Mouse (Mus musculus): ENCODE measurements around the gene Fam76a. TPM values are rescaled to one million over a fixed set of nuclear protein-coding genes. Genes with fewer than 3 reads are reported as not detected.
"Not testable (repeated sequence)": the region's sequence is repeated elsewhere in the genome, so short reads cannot be mapped to it uniquely, and the experiment has no call there.

The Fam76a gene
- total RNA-seq, 2 experiments from 2014 or later = 33.5 to 38.1 TPM

DNA sequence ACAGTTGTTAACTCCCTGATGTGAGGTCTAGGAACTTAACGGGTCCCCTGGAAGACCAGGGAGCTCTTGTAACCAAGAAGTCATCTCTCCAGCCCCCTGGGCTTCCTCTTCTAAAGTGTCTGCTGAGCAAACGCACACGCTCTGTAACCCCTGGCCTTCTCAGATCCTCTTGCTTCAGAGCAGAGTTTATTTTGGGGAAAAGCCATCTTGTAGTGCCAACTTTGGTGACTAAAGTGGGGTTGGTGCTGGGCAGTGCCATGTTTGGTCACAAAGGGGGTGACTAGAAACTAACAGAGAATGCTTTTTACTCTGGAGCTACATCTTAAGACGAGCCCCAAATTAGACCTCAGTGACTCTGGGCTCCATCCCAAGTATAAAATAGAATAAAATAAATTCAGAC lies 22.4 kb upstream of the Fam76a start:
- DNase-seq = no peak

DNA sequence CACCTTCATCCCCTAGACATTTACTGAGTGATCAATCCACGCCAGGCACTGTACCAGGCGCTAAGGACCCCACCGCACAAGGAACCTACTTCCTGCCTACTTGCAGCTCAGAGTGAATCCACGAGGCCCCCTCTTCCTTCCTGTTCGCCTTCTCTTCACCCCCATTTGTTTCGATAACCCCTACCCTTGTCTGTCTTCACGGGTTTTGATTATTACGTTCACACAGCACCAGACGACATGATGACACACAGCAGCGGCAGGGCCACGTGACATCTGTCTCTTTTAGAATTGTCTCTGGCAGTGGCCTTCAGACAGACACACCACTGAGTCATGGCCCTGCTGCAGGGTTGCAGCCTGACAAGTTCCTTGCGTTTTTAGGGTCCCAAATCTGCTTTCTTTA lies 21.7 kb upstream of the Fam76a start:
- DNase-seq = no peak

DNA sequence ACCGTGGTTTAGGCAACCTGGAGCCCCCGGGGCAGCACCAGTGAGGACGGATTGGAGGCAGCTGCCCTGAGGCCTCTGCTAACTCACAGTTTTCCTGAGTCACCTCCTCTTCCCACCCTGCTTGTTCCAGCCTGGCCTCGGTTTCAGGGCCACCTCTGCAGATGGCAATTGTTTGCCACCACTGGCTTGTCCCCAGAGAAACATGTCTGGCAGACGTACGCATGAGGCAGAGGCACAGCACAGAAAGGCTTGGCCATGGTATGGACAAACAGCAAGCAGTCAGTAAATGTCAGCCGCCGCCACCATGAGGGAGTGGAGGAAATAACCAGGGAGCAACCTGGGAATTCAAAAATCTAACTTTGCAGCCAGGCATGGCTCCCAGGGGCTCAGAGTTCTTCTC lies 20.7 kb upstream of the Fam76a start:
- peak; percentile 15 for DNase-seq

DNA sequence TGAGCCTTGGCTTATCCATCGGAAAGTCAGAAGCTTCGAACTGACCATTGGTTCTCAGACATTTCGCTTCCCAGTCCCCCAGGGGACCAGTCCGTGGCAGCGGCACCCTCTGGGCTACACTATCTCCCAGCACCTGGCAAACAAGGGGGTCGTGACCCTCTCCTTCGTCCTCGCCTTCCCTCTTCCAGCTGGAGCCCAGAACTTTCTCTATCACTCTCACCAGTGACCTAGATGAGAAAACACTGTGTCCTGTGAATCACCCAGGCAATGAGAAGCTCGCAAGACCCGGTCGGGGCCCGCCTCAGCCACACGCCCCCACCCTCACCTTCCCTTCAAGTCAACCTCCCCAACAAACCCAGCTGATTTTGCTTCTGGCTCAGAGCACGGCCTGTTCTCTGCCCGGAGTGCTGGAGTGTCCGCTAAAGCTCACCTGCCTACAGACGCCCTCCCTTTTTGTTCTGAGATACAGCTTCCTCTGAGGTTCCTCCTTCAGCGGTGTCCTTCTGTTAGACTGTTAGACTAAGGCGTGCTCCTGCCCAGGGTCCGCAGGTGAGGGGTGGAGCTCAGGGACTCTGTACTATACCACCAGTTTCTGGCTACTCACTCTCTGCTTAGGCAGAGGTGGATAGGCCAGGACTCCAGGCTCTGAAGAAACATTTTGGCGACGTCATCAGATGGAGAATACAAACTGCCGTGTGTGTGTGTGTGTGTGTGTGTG lies 18.8 kb upstream of the Fam76a start:
- DNase-seq = no peak

DNA sequence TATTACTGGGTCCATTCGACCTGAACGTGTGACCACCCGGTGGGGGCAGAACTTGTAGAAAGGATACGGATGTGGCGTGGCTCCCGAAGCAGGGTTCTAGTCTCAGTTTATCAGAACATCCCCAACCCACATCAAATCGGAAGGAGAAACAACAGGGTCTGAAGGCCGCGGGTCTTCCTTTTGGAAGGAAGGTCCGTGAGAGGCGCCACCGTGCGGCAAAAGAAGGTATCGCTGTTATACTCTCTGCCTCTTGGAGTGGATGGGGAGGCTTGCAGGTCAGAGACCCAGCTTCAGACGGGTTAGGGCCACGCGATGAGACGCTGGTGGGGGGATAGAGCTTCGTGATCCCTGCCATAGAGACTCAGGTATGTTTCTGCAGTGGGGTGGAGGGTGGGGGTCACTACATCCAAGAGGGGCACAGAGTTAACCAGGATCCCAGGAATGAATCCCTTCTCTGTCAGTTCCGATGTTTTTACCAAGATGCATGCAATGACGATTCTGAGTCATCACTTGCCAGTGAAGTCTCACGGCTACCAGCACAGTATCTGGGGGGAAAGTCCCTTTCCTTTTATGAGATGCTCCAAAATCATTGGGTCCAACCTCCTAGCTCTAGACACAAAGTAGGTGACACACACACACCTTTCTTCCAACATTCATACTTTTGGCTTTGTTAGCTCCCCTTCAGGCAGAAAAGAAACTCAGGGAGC lies 17.2 kb upstream of the Fam76a start:
- peak; percentile 86 for DNase-seq

DNA sequence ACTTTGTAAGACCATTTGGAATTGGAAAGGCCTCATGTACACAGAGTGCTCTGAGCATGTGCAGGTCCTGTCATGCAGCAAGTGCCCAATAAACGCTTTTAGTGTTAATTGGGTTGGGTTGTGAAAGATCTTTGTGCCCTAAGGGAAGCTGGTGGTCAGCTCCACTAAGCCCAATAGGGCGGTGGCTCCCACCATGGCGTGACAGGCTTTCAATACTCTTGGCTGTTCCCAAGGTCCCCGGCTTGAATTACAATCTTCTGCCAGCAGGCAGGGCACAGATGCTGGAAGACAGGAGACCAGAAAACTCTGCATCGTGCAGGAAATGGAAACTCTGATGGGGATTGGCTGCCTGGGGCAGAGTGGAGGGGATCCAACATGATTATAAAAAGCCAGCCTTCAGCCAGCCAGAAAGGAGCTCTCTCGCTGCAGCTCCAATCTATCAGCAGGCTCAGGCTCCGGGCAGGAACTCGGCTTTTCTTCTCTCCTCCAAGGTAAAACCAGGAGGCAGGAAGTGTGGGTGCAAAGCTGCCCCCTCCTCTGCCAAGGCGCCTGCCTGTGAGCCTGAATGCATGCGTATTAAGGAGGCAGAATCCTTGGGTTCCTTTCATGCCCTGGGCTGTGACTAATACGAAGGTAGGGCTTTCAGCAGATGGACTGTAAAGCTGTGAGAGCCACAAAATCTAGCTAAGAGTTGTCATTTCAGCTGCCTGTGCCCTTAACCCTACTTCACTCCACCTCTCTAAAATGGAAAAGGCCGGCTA lies 16.0 kb upstream of the Fam76a start:
- peak; percentile 25 for DNase-seq

DNA sequence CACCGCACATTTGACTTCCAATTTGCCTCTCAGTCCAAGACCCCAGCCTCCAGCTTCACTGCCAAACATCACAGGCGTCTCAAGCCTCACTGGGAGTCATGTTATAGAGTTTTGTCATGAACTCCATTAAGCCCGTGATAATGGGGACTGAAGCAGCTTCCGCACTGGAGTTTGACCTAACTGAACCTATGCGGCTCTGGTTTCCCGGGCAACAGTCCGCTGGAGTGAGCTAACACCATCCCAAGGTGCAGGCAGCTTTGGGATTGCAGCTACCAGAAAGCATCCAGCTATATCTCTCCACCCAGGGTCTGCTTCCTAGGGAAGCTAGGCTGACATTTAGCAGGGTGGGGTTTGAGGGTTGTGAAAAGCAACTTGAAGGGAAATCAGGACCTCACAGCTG lies 12.3 kb upstream of the Fam76a start:
- no peak for DNase-seq

DNA sequence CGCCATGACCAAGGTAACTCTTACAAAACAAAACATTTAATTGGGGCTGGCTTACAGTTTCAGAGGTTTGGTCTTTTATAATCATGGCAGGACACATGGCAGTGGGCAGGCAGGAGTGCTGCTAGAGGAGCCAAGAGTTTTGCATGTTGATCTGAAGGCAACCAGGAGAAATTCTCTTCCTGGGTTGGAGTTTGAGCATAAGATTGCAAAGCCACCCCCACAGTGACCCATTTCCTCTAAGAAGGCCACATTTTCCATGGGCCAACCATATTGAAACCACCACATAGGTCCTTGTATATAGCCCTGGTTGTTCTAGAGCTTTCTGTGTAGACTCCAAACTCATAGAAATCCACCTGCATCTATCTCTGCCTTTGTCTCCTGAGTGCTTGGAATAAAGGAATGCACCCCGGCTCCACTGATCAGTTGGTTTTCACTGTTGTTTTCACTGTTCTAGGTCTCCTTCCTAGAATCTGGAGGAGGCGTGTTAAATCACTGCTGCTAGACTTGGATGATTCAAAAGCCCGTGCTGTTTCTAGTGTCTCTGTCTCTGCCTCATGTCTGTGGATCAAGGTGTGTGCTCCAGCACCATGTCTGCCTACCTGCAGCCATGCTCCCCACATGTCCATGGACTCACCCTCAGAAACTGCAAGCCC lies 10.5 kb upstream of the Fam76a start:
- no peak for DNase-seq

DNA sequence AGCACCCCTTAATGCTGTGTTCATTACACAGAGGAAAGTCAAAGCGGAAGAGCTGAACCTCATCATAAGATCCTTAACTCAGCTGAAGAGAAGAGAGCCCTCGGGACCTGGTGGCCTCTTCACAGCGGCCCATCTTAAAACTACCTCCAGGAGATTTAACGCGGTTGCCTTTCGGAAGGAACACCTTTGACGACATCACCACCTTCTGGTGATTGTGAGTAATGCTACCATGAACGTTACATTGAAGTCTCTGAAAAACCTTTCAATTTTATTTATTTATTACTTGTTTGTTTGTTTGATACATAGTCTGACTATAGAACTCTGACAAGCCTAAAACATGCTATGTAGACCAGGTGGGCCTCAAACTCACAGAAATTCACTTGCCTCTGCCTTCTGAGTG lies 8.4 kb upstream of the Fam76a start:
- peak; percentile 66 for DNase-seq

DNA sequence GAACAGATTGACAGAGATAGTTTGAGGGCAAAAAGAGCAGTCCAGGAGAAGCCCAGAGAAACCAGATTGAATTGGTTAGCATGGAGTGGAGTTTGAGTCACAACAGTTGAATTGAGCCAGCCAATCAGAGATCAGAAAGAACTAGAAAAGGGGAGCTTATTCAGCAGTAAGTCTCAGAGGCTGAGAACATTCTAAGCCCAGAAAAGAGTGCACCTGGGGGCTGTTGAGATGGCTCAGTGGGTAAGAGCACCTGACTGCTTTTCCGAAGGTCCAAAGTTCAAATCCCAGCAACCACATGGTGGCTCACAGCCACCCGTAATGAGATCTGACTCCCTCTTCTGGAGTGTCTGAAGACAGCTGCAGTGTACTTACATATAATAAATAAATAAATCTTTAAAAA lies 4.2 kb upstream of the Fam76a start:
- not testable (repeated sequence) for DNase-seq

DNA sequence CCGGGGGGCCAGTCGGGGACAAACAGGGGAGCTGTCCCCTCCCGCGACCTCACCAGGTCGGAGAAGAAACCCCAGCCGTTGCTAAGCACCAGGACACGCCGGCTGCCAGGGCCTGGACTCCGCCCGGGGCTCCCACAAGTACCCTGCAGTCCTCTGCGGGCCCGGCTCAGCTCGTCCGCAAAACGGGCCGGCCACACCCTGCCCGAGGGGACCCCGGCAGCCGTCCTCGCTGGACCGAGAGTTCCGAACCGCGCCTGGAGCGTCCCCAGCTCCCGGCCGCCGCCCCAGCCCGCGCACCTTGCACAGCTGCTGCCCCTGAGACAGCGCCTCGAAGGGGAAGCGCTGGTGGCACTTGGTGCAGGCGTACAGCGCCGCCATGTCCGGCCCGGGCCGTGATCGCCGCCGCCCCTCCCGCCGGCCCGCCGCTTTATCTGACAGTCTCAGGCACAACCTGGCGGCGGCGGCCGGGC lies 262 bp downstream of the Fam76a start:
- peak; percentile 63 for DNase-seq

DNA sequence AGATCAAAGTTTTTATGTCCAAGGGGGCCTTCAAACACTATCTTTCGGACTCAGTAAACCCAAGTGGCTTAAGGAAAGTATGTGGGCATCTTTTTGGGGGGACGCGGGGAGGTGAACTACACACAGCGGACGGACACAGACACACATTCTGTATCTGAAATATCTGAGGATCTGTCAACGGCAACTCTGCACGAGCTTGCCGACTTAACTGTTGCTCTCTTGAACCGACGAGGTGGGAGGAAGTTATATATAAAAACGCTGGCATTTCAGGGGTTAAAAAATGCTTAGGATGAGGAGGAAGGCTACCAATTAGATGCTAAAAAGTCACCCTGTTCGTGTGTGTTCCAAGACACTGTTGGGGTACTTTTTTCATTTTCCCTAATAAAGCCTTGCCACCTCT lies 870 bp downstream of the Fam76a start:
- DNase-seq = no peak

DNA sequence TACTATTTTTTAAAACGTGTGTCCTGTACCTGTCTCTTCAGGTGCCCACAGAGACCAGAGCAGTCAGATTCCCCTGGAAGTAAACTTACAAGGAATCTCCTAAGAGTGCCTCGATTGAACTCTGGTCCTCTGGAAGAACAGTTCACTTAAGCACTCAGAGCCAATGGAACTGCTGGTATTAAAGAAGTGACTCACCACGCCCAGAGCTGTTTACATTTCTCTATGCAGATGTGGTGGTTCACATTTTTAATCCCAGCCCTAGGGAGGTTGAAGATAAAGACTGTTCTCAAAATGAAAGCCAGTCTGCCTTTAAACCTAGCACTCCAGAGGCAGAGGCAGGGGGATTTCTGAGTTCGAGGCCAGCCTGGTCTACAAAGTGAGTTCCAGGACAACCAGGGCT lies 2.2 kb downstream of the Fam76a start:
- DNase-seq = no peak

DNA sequence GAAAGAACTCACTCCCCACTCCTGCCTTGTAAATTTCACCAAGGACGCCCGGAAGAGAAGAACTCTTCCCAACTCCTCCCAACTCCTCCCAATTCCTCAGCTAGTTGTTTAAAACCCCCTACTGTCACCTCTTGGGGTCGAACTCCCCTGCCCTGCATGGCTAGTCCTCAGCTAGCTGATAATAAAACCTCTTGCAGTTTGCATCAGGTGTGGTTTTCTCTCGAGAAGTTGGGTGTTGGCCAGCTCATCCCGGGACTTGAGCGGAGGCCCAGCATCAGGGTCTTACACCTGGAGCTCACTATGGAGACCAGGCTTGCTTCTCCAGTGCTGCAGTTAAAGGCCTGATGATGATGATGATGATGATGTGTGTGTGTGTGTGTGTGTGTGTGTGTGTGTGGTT lies 3.9 kb downstream of the Fam76a start:
- not testable (repeated sequence) for DNase-seq

DNA sequence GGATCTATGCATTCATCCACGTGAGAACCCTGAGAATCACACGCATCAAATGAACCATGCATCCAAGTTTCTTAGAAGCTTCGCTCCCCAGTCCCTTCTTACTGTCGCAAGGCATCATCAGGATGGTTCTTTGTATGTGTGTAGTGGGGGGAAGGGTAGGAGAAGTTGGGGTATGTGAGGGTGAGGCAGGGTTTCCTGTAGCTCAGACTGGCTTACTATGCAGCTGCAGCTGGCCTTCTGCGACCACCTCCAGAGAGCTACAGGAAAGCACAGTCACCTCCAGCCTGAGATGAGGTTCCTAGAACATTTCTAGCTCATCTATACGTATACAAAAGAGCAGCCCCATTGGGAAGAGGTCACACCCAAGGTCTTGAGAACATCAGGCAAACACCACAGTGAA lies 10.2 kb downstream of the Fam76a start:
- DNase-seq = no peak

DNA sequence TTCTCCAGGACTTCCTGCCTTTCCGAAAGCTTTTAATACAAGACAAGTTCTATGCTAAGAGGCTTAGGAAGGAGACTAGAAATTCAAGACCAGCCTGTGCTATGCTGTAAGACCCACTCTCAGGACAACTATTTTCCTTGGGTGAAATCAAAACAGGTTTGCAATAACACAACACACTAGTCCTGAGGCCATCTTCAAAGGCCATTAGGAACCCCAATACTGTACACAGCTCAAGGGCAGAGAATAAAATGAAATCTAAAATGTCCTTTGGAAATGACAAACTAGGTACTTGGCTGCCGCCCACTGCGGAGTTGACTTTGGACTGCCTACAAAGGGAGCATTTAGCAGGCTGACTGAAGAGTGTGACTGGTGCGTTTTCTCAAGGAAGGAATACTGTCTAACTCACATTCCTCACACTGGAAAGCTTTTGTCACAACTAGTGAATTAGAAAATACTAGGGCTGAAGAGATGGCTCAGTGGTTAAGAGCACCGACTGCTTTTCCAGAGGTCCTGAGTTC lies 16.5 kb downstream of the Fam76a start:
- DNase-seq = no peak

DNA sequence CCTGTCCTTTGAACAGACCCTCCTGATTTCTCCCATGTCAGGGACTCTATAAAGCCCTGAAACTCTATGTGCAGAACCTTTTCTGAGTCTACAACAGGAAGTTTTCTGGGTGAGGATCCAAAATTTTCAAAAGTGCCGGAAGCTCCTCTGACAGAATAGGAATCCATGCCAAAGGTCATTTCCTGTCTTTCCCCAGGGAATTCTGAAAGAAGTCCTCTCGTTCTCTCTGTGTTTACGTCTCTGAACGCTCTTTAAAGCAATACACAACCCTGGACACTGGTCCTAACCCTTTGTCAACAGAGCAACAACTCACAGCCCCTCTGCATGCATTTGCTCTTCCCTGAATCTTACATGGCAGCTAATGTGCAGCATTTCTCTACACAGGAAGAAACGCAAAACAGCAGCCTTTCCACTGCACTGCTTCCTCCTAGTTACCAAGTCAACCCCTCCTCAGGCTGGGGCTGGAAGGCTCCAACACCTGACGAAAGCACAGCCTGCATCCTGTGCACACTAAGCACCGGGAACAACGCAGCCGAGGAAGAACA lies 17.5 kb downstream of the Fam76a start:
- DNase-seq = peak; percentile 46

DNA sequence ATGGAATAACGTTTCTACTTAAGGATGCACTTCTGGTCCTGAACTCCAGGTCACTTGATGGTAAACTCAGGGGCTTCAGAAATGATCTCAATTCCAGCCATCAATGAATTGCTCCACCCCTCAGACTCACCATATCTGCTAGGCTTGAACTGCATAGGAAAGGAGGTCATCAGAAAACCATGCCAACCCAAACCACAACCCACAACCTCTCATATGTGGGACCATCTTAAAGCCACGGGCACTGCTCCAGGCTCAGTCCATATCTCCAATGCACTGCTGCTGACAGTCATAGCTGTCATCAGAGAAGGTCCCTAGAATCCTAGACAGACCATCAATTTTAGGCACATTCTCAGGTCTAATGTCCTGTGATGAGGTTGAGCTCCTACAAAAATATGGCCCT lies 18.3 kb downstream of the Fam76a start:
- DNase-seq = no peak

DNA sequence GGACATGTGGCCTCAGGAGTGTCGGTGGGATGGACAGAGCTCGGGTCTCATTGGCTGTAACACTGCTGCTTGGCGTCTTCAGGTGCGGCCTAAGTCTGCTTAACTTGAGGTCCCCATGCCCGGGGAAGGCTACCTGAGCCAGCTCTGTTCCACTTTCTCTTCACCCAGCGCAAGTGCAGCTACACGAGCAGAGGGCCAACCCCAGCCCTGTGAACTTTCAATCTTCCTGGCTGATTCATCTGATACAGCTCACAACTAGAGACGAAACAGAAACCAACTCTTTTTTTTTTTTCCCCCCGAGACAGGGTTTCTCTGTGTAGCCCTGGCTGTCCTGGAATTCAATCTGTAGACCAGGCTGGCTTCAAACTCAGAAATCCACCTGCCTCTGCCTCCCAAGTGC lies 24.2 kb downstream of the Fam76a start:
- no peak for DNase-seq

DNA sequence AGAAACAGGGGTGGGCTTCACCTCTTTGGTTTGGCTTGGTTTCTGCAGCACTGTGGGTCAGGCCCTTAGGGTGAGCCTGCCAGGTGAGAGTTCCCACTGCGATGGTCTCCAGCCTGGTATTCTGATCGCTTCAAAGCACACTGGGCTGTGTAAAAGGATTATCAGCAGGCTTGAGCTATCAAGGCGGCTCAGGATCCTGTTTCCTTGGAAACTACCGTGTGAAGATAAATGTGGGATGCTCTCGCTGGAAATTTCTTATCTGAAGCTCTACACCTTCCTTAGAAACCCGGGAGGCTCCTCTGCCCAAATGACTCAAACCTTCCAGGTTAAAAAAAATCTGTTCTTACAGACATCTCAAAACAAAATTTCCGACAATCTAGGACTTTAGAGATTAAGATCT lies 28.0 kb downstream of the Fam76a start:
- no peak for DNase-seq

DNA sequence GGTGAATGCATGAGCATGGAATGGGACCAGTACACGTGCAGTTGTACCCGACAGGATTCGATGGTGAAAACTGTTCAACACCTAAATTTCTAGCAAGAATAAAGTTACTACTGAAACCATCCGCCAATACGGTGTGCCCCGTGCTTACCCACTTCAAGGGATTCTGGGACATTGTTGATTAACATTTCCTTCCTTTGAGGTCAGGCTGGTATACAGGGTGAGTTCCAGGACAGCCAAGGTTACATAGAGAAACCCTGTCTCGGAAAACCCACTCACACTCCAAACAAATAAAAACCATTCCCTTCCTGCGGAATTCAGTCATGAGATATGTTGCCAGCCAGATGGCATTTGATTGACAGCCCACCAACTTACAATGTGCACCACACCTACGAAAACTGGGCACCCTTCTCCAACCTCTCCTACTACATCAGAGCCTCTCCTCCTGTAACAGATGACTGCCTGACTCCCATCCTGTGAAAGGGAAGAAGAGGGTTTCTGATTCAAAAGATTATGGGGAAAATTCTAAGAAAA lies 37.4 kb downstream of the Fam76a start:
- no peak for DNase-seq

All from heart, postnatal 4 days (tissue).